Mouse (Mus musculus): ENCODE measurements around the gene Gm20388. TPM values are rescaled to one million over a fixed set of nuclear protein-coding genes. Genes with fewer than 3 reads are reported as not detected.
"Not testable (repeated sequence)": the region's sequence is repeated elsewhere in the genome, so short reads cannot be mapped to it uniquely, and the experiment has no call there.

The Gm20388 gene
- polyA plus RNA-seq, 1 experiment from 2014 or later = 8.3 TPM

- peaks cover 25% of the 10 kb centered on the region for H3K4me1 ChIP-seq (replicated peaks; ENCODE audit: control insufficient read depth, insufficient read depth, low read length)
- peak overlapping the region; percentile 81 for H3K4me2 ChIP-seq (ENCODE audit: low read length)
- H3K27ac ChIP-seq (ENCODE audit: low read depth) = peak overlapping the region; percentile 99
- no peaks in the 10 kb centered on the region for H3K27me3 ChIP-seq (replicated peaks; ENCODE audit: control insufficient read depth, insufficient read depth, low read length)
- H3K9ac ChIP-seq (ENCODE audit: low read length) = peak overlapping the region; percentile 96
- DNase-seq (ENCODE audit: low spot score) = no peak
- 18% methylated on average over 22 of the region's 22 CpGs for WGBS
- no peaks in the 10 kb centered on the region for H3K9me3 ChIP-seq (ENCODE audit: control insufficient read depth, low read length)
- no peak for ATAC-seq (replicated peaks; ENCODE audit: low FRiP score, low TSS enrichment, low read depth)
- H3K4me3 ChIP-seq (ENCODE audit: low read depth, low read length) = peak overlapping the region; percentile 97
- no peaks in the 10 kb centered on the region for H3K36me3 ChIP-seq (ENCODE audit: control insufficient read depth, insufficient read depth, low read length)
These were observed 3132.5 kb downstream of the Gm20388 start for GRCm38 (mm10) chr8:123042974-123043625.

GRCm38 (mm10) chr8:123043941-123044340 is 3133.3 kb downstream of the Gm20388 start:
- no peaks in the 10 kb centered on the region for H3K36me3 ChIP-seq (ENCODE audit: control insufficient read depth, insufficient read depth, low read length)
- peaks cover 25% of the 10 kb centered on the region for H3K4me1 ChIP-seq (replicated peaks; ENCODE audit: control insufficient read depth, insufficient read depth, low read length)
- peak overlapping the region; percentile 81; the same call in 1 of the 2 replicates for H3K4me2 ChIP-seq (ENCODE audit: low read length)
- no peak for DNase-seq (ENCODE audit: low spot score)
- no peak overlapping the region for H3K9ac ChIP-seq (ENCODE audit: low read length)
- no peak overlapping the region for H3K27ac ChIP-seq (ENCODE audit: low read depth)
- H3K9me3 ChIP-seq (ENCODE audit: control insufficient read depth, low read length) = no peaks in the 10 kb centered on the region
- WGBS = 83% methylated on average over 3 of the region's 3 CpGs
- H3K4me3 ChIP-seq (ENCODE audit: low read depth, low read length) = no peak overlapping the region
- ATAC-seq (replicated peaks; ENCODE audit: low FRiP score, low TSS enrichment, low read depth) = no peak
- H3K27me3 ChIP-seq (replicated peaks; ENCODE audit: control insufficient read depth, insufficient read depth, low read length) = no peaks in the 10 kb centered on the region

GRCm38 (mm10) chr8:123044743-123045425 is 3134.2 kb downstream of the Gm20388 start:
- 93% methylated on average over 23 of the region's 23 CpGs for WGBS
- not testable (repeated sequence) for H3K4me2 ChIP-seq (ENCODE audit: low read length); DNase-seq (ENCODE audit: low spot score); H3K36me3 ChIP-seq (ENCODE audit: control insufficient read depth, insufficient read depth, low read length); H3K27ac ChIP-seq (ENCODE audit: low read depth); H3K9me3 ChIP-seq (ENCODE audit: control insufficient read depth, low read length); H3K9ac ChIP-seq (ENCODE audit: low read length); ATAC-seq (replicated peaks; ENCODE audit: low FRiP score, low TSS enrichment, low read depth); H3K27me3 ChIP-seq (replicated peaks; ENCODE audit: control insufficient read depth, insufficient read depth, low read length); H3K4me3 ChIP-seq (ENCODE audit: low read depth, low read length)
- H3K4me1 ChIP-seq (replicated peaks; ENCODE audit: control insufficient read depth, insufficient read depth, low read length) = peaks cover 18% of the 10 kb centered on the region

GRCm38 (mm10) chr8:123046706-123047105 is 3136.1 kb downstream of the Gm20388 start:
- no peaks in the 10 kb centered on the region for H3K36me3 ChIP-seq (ENCODE audit: control insufficient read depth, insufficient read depth, low read length)
- no peak overlapping the region for H3K4me2 ChIP-seq (ENCODE audit: low read length)
- H3K4me3 ChIP-seq (ENCODE audit: low read depth, low read length) = no peak overlapping the region
- DNase-seq (ENCODE audit: low spot score) (no peak), ATAC-seq (replicated peaks; ENCODE audit: low FRiP score, low TSS enrichment, low read depth) (no peak)
- 75% methylated on average over 4 of the region's 4 CpGs for WGBS
- peaks cover 9% of the 10 kb centered on the region for H3K4me1 ChIP-seq (replicated peaks; ENCODE audit: control insufficient read depth, insufficient read depth, low read length)
- H3K27ac ChIP-seq (ENCODE audit: low read depth) = no peak overlapping the region
- no peak overlapping the region for H3K9ac ChIP-seq (ENCODE audit: low read length)
- no peaks in the 10 kb centered on the region for H3K9me3 ChIP-seq (ENCODE audit: control insufficient read depth, low read length)
- H3K27me3 ChIP-seq (replicated peaks; ENCODE audit: control insufficient read depth, insufficient read depth, low read length) = no peaks in the 10 kb centered on the region

- no peaks in the 10 kb centered on the region for H3K36me3 ChIP-seq (ENCODE audit: control insufficient read depth, insufficient read depth, low read length)
- H3K4me2 ChIP-seq (ENCODE audit: low read length) = no peak overlapping the region
- no peak overlapping the region for H3K4me3 ChIP-seq (ENCODE audit: low read depth, low read length)
- no peak for ATAC-seq (replicated peaks; ENCODE audit: low FRiP score, low TSS enrichment, low read depth)
- no peak overlapping the region for H3K9ac ChIP-seq (ENCODE audit: low read length)
- H3K9me3 ChIP-seq (ENCODE audit: control insufficient read depth, low read length) = no peaks in the 10 kb centered on the region
- no peaks in the 10 kb centered on the region for H3K27me3 ChIP-seq (replicated peaks; ENCODE audit: control insufficient read depth, insufficient read depth, low read length)
- H3K27ac ChIP-seq (ENCODE audit: low read depth) = no peak overlapping the region
- no peak for DNase-seq (ENCODE audit: low spot score)
- peaks cover 9% of the 10 kb centered on the region for H3K4me1 ChIP-seq (replicated peaks; ENCODE audit: control insufficient read depth, insufficient read depth, low read length)
- WGBS = 82% methylated on average over 7 of the region's 7 CpGs
These were observed 3137.2 kb downstream of the Gm20388 start for GRCm38 (mm10) chr8:123047827-123048226.

- Histone ChIP-seq H3K4me2 (ENCODE audit: low read length) (no peak overlapping the region), H3K36me3 (ENCODE audit: control insufficient read depth, insufficient read depth, low read length) (no peaks in the 10 kb centered on the region), H3K9ac (ENCODE audit: low read length) (no peak overlapping the region), H3K4me3 (ENCODE audit: low read depth, low read length) (no peak overlapping the region), H3K4me1 (replicated peaks; ENCODE audit: control insufficient read depth, insufficient read depth, low read length) (peaks cover 5% of the 10 kb centered on the region), H3K9me3 (ENCODE audit: control insufficient read depth, low read length) (no peaks in the 10 kb centered on the region), H3K27me3 (replicated peaks; ENCODE audit: control insufficient read depth, insufficient read depth, low read length) (no peaks in the 10 kb centered on the region), H3K27ac (ENCODE audit: low read depth) (no peak overlapping the region)
- 90% methylated on average over 7 of the region's 7 CpGs for WGBS
- DNase-seq (ENCODE audit: low spot score) = no peak
- ATAC-seq (replicated peaks; ENCODE audit: low FRiP score, low TSS enrichment, low read depth) = no peak
These were observed 3137.8 kb downstream of the Gm20388 start for GRCm38 (mm10) chr8:123048402-123048801.

- 51% methylated on average over 5 of the region's 5 CpGs for WGBS
- Histone ChIP-seq H3K4me3 (ENCODE audit: low read depth, low read length) (no peak overlapping the region), H3K9me3 (ENCODE audit: control insufficient read depth, low read length) (no peaks in the 10 kb centered on the region), H3K27ac (ENCODE audit: low read depth) (peak overlapping the region; percentile 73), H3K9ac (ENCODE audit: low read length) (no peak overlapping the region), H3K27me3 (replicated peaks; ENCODE audit: control insufficient read depth, insufficient read depth, low read length) (no peaks in the 10 kb centered on the region), H3K4me2 (ENCODE audit: low read length) (peak overlapping the region; percentile 11; the same call in 1 of the 2 replicates), H3K36me3 (ENCODE audit: control insufficient read depth, insufficient read depth, low read length) (no peaks in the 10 kb centered on the region), H3K4me1 (replicated peaks; ENCODE audit: control insufficient read depth, insufficient read depth, low read length) (no peaks in the 10 kb centered on the region)
- peak; percentile 80 for ATAC-seq (replicated peaks; ENCODE audit: low FRiP score, low TSS enrichment, low read depth)
- DNase-seq (ENCODE audit: low spot score) = peak; percentile 64
These were observed 3140.8 kb downstream of the Gm20388 start for GRCm38 (mm10) chr8:123051458-123051857.

GRCm38 (mm10) chr8:123062721-123063120 is 3152.1 kb downstream of the Gm20388 start, which contains the start of gene Spg7:
Gene Spg7 (plus strand): TSS chr8:123062942.
- Histone ChIP-seq H3K27me3 (replicated peaks; ENCODE audit: control insufficient read depth, insufficient read depth, low read length) (no peaks in the 10 kb centered on the region), H3K4me1 (replicated peaks; ENCODE audit: control insufficient read depth, insufficient read depth, low read length) (peaks cover 16% of the 10 kb centered on the region), H3K4me2 (ENCODE audit: low read length) (no peak within 1 kb of the TSS), H3K36me3 (ENCODE audit: control insufficient read depth, insufficient read depth, low read length) (peaks cover 5% of the 10 kb centered on the region; the same call in 1 of the 2 replicates), H3K27ac (ENCODE audit: low read depth) (no peak within 1 kb of the TSS), H3K9me3 (ENCODE audit: control insufficient read depth, low read length) (no peaks in the 10 kb centered on the region), H3K4me3 (ENCODE audit: low read depth, low read length) (no peak within 1 kb of the TSS), H3K9ac (ENCODE audit: low read length) (no peak within 1 kb of the TSS)
- 75% methylated on average over 7 of the region's 7 CpGs for WGBS
- no peak for ATAC-seq (replicated peaks; ENCODE audit: low FRiP score, low TSS enrichment, low read depth)
- no peak for DNase-seq (ENCODE audit: low spot score)
